In the genomic region with DNA sequence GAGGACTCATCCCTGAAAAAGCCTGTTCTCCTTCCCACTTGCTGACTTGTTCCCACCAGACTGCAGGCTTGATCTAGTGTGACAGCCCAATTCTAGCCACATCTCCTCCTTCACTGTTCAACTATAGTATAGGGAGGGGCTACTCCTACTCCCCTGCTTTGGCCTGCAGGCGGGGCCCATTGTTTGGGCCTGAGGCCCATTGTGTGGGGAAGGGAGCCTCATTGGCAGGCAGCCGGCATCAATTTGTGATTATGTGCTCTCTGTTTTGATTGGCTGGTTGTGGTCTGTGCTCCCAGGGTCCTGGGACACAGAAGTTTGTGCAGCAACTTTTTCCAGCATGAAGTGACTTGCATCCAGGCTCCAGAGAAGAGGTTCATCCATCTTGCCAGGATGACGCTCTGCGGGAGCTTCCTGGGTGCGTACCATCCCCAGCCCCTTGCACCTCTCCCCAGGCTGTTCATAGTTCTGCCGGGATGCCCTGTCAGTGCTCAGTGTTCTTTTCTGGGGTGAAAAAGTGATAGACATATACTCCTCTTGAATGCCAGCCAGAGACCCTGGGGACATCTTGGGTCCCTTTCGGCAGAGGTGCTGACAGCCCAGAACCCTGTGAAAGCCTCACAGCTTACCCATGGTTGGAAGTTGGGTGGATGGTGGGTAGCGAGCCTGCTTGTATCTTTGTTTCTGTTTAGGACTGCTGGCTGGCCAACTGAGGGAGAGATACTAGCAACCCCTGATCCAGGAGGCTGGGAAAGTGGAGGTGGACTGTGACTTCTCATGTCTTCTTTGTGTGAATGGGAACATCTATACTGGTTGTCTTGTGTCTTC, we compare ENCODE assay signal across 11 mouse cellular contexts. TPM values are rescaled to one million over a fixed set of nuclear protein-coding genes. Genes with fewer than 3 reads are reported as not detected.
DNase-seq lines count a peak whose midpoint lies in the region; ATAC-seq and TF ChIP-seq lines count a peak whose summit lies in the region.
"Had no signal": no experiment of that assay in that cellular context is flagged by ENCODE, and none has a peak within 500 bp of the region (broad histone marks: within the 10 kb centered on the region; RNA-seq: fewer than 3 reads in every experiment).

A gene (plus strand): TSS at position 327 of the 825 bp plus-strand sequence.

- no peak within 1 kb of the TSS for H3K27ac ChIP-seq in cerebellum, adult 2 months (ENCODE audit: insufficient read depth, low read length)
- H3K27ac ChIP-seq in hindbrain, embryonic 14.5 days: peak within 1 kb of the TSS; percentile 94
- peak within 1 kb of the TSS; percentile 79 for H3K27ac ChIP-seq in midbrain, embryonic 15.5 days
- H3K27ac ChIP-seq: embryonic facial prominence, embryonic 15.5 days; heart, embryonic 10.5 days; stomach, embryonic 15.5 days had no signal

- no peak within 1 kb of the TSS for H3K4me3 ChIP-seq in cerebellum, adult 2 months (replicated peaks; ENCODE audit: insufficient read depth, low read depth, low read length)
- H3K4me3 ChIP-seq in hindbrain, embryonic 14.5 days (replicated peaks; ENCODE audit: low read length): peak within 1 kb of the TSS; percentile 29
- peak within 1 kb of the TSS; percentile 28 for H3K4me3 ChIP-seq in midbrain, embryonic 15.5 days
- H3K4me3 ChIP-seq: embryonic facial prominence, embryonic 15.5 days; heart, embryonic 10.5 days; stomach, embryonic 15.5 days had no signal

- peak within 1 kb of the TSS; percentile 55 for H3K9ac ChIP-seq in hindbrain, embryonic 14.5 days
- peak within 1 kb of the TSS; percentile 12; the same call in 1 of the 2 replicates for H3K9ac ChIP-seq in midbrain, embryonic 15.5 days
- H3K9ac ChIP-seq: embryonic facial prominence, embryonic 15.5 days; stomach, embryonic 15.5 days had no signal

- ATAC-seq in hindbrain, embryonic 14.5 days (ENCODE audit: low FRiP score): peak; percentile 58
- peak; percentile 37; the same call in 1 of the 2 replicates for ATAC-seq in midbrain, embryonic 15.5 days (replicated peaks)

- 49% methylated on average over 8 of the region's 8 CpGs for WGBS in cerebellum, adult 2 months
- 9% methylated on average over 8 of the region's 8 CpGs for WGBS in hindbrain, embryonic 14.5 days
- 10% methylated on average over 8 of the region's 8 CpGs for WGBS in midbrain, embryonic 15.5 days

- DNase-seq in cerebellum, adult 2 months: no peak
- DNase-seq in cerebellum, adult 8-10 months: no peak
- DNase-seq in embryo, embryonic 10.5 days (ENCODE audit: low spot score): peak; percentile 80
- peak; percentile 31 for DNase-seq in hindbrain, embryonic 14.5 days (ENCODE audit: low spot score)
- DNase-seq in thymus, postnatal 14 days: no peak
- no peak for DNase-seq in urinary bladder, postnatal 25 days (ENCODE audit: low spot score)
- no peak for DNase-seq in testis, postnatal 14 days (ENCODE audit: low spot score)

- no peak for TF ChIP-seq POLR2A in cerebellum, adult 2 months (IDR thresholded peaks at IDR 0.05; ENCODE audit: borderline replicate concordance, insufficient read depth, low read length)

- H3K27me3 ChIP-seq in cerebellum, adult 2 months (ENCODE audit: control insufficient read depth, insufficient read depth, low read length): no peaks in the 10 kb centered on the region
- H3K27me3 ChIP-seq in hindbrain, embryonic 14.5 days (ENCODE audit: control insufficient read depth, insufficient read depth, low read length): no peaks in the 10 kb centered on the region
- no peaks in the 10 kb centered on the region for H3K27me3 ChIP-seq in midbrain, embryonic 15.5 days (replicated peaks)
- H3K27me3 ChIP-seq: stomach, embryonic 15.5 days had no signal

- H3K4me1 ChIP-seq in cerebellum, adult 2 months (ENCODE audit: control insufficient read depth, insufficient read depth, low read length): peaks cover 22% of the 10 kb centered on the region; the same call in 1 of the 2 replicates
- peaks cover 49% of the 10 kb centered on the region for H3K4me1 ChIP-seq in hindbrain, embryonic 14.5 days (replicated peaks; ENCODE audit: control insufficient read depth, insufficient read depth, low read length)
- H3K4me1 ChIP-seq in midbrain, embryonic 15.5 days: peaks cover 47% of the 10 kb centered on the region
- H3K4me1 ChIP-seq: stomach, embryonic 15.5 days had no signal

- peak within 1 kb of the TSS; percentile 69 for H3K4me2 ChIP-seq in hindbrain, embryonic 14.5 days (replicated peaks)
- peak within 1 kb of the TSS; percentile 77 for H3K4me2 ChIP-seq in midbrain, embryonic 15.5 days
- H3K4me2 ChIP-seq: embryonic facial prominence, embryonic 15.5 days; stomach, embryonic 15.5 days had no signal

- H3K36me3 ChIP-seq in hindbrain, embryonic 14.5 days (replicated peaks; ENCODE audit: control insufficient read depth, insufficient read depth): no peaks in the 10 kb centered on the region
- no peaks in the 10 kb centered on the region for H3K36me3 ChIP-seq in midbrain, embryonic 15.5 days (replicated peaks)
- H3K36me3 ChIP-seq: embryonic facial prominence, embryonic 15.5 days; heart, embryonic 10.5 days; stomach, embryonic 15.5 days had no signal

- no peak for TF ChIP-seq CTCF in cerebellum, adult 2 months (IDR thresholded peaks at IDR 0.05; ENCODE audit: borderline replicate concordance, insufficient read depth, low read depth, low read length)

- H3K9me3 ChIP-seq in hindbrain, embryonic 14.5 days (ENCODE audit: control insufficient read depth, low read length): no peaks in the 10 kb centered on the region
- no peaks in the 10 kb centered on the region for H3K9me3 ChIP-seq in midbrain, embryonic 15.5 days
- H3K9me3 ChIP-seq: embryonic facial prominence, embryonic 15.5 days; heart, embryonic 10.5 days; stomach, embryonic 15.5 days had no signal

RNA-seq across cellular contexts. Expression of the gene that starts here (rescaled TPM):
- 44.2 and 47.5 TPM in 2 replicates for polyA plus RNA-seq in cerebellum, adult 2 months (2012; rRNA removed)
- 16.1 and 18.1 TPM in 2 replicates for polyA plus RNA-seq in hindbrain, embryonic 14.5 days (2014; fragmentation: Nextera tagmentation; extraction: Ambion mirVana)
- polyA plus RNA-seq in midbrain, embryonic 15.5 days (2015; fragmentation: Nextera tagmentation; extraction: Ambion mirVana): 22.0 and 24.6 TPM in 2 replicates

Comparison
In these comparisons a context has a peak if more than half of its experiments do, and no peak if none do; other contexts are left out.
1. DNase-seq: peak in embryo, embryonic 10.5 days (single experiment) and hindbrain, embryonic 14.5 days (single experiment); none in cerebellum, adult 2 months (0 of 2), cerebellum, adult 8-10 months (single experiment), thymus, postnatal 14 days (single experiment), urinary bladder, postnatal 25 days (single experiment) and testis, postnatal 14 days (single experiment).